Mouse (Mus musculus): ENCODE results near the gene Pik3r6.

GRCm38 (mm10) chr11:68475676-68476075 lies 27.1 kb upstream of the Pik3r6 start:
- TF ChIP-seq POLR2A (IDR thresholded peaks at IDR 0.05; ENCODE audit: insufficient read length, low read depth) (no peak), MAX (IDR thresholded peaks at IDR 0.05; ENCODE audit: low read depth) (no peak), CEBPB (IDR thresholded peaks at IDR 0.05; ENCODE audit: insufficient read depth, poor library complexity, severe bottlenecking) (no peak), POLR2AphosphoS2 (IDR thresholded peaks at IDR 0.05; ENCODE audit: insufficient read length, low read depth) (no peak), MYOG (IDR thresholded peaks at IDR 0.05; ENCODE audit: control insufficient read depth in 1 of 3, insufficient read depth in 1 of 3, insufficient read length in 2 of 3, low read depth in 2 of 3) (no peak), USF1 (IDR thresholded peaks at IDR 0.05; ENCODE audit: low read depth) (no peak), REST (IDR thresholded peaks at IDR 0.05; ENCODE audit: insufficient read depth, insufficient read length) (no peak)
